Mouse (Mus musculus) liver, embryonic 13.5 days (tissue): ENCODE measurements around the gene Strn3. TPM values are rescaled to one million over a fixed set of nuclear protein-coding genes. Genes with fewer than 3 reads are reported as not detected.

ENCODE experiments used
- ATAC-seq: fragments of 200-750 bp; cut with Nextera tagmentation; 2 replicates; pipeline ENCODE4 v1.8.0; 2017; ENCODE audit warnings: low read depth, mild to moderate bottlenecking, moderate number of reproducible peaks, moderate library complexity
- DNase-seq: peaks from one replicate; pipeline ENCODE4 v3.0.0; 2022
- H3K27ac ChIP-seq: fragments of 300-500 bp; sonication (generic); 2 replicates; pipeline ENCODE4 v1.5.1; 2015; ENCODE audit warnings: moderate library complexity, mild to moderate bottlenecking, inconsistent platforms
- H3K27me3 ChIP-seq: fragments of 300-500 bp; sonication (generic); 2 replicates; pipeline ENCODE4 v1.6.1; 2015; ENCODE audit warnings: mild to moderate bottlenecking, inconsistent platforms
- H3K36me3 ChIP-seq: fragments of 300-500 bp; sonication (generic); 2 replicates; pipeline ENCODE4 v1.6.1; 2015; ENCODE audit warnings: mild to moderate bottlenecking, inconsistent platforms
- H3K4me1 ChIP-seq: fragments of 300-500 bp; sonication (generic); replicated peaks from 2 replicates; pipeline ENCODE4 v1.6.1; 2015; ENCODE audit warnings: inconsistent platforms
- H3K4me2 ChIP-seq: fragments of 300-500 bp; sonication (generic); 2 replicates; pipeline ENCODE4 v1.6.1; 2015; ENCODE audit warnings: inconsistent platforms, mild to moderate bottlenecking, moderate library complexity
- H3K4me3 ChIP-seq: fragments of 300-500 bp; sonication (generic); replicated peaks from 2 replicates; pipeline ENCODE4 v1.5.1; 2015; ENCODE audit warnings: mild to moderate bottlenecking, inconsistent platforms
- H3K9ac ChIP-seq: fragments of 300-500 bp; sonication (generic); 2 replicates; pipeline ENCODE4 v1.6.1; 2015; ENCODE audit warnings: mild to moderate bottlenecking, inconsistent platforms
- H3K9me3 ChIP-seq: fragments of 300-500 bp; sonication (generic); replicated peaks from 2 replicates; pipeline ENCODE4 v1.6.1; 2016; ENCODE audit warnings: inconsistent platforms
- WGBS: fragments of 180-500 bp; shearing (Covaris S2); methylation state at CpG from one replicate; pipeline ENCODE4 v1.1.7; 2015; ENCODE audit not compliant: insufficient replicate concordance; 5-methylcytosine and 5-hydroxymethylcytosine counted together
- polyA plus RNA-seq: library from polyadenylated mRNA; unstranded; fragments of >200 nt; fragmentation: Nextera tagmentation; extraction: Ambion mirVana; gene quantifications from 2 replicates; pipeline ENCODE4 v1.2.1, GENCODE M21; 2015

Strn3 gene
- 13.4 and 14.5 TPM in 2 replicates for polyA plus RNA-seq

- WGBS, result under 1% methylated on average over 50 of the region's 56 CpGs
- peak within 1 kb of the TSS; percentile 100 for H3K9ac ChIP-seq
- H3K27me3 ChIP-seq, result no peaks in the 10 kb centered on the region
- H3K4me3 ChIP-seq, result peak within 1 kb of the TSS; percentile 99
- ATAC-seq (peak; percentile 92), DNase-seq (peak; percentile 96)
- peak within 1 kb of the TSS; percentile 98 for H3K27ac ChIP-seq
- H3K4me1 ChIP-seq, result peaks cover 49% of the 10 kb centered on the region
- H3K4me2 ChIP-seq, result peak within 1 kb of the TSS; percentile 84
- no peaks in the 10 kb centered on the region for H3K9me3 ChIP-seq
- H3K36me3 ChIP-seq, result no peaks in the 10 kb centered on the region
Observed at GRCm38 (mm10) chr12:51691845-51692632, at the start of gene Strn3. Gene Strn3, minus strand, starts transcription at chr12:51691897.

- WGBS, result 81% methylated on average over 1 of the region's 1 CpGs
- DNase-seq (no peak), ATAC-seq (no peak)
- Histone ChIP-seq H3K36me3 (peaks cover 12% of the 10 kb centered on the region; the same call in 1 of the 2 replicates), H3K4me3 (no peak overlapping the region), H3K9ac (no peak overlapping the region), H3K4me1 (no peaks in the 10 kb centered on the region), H3K27me3 (no peaks in the 10 kb centered on the region), H3K9me3 (no peaks in the 10 kb centered on the region), H3K4me2 (no peak overlapping the region), H3K27ac (no peak overlapping the region)
Observed at GRCm38 (mm10) chr12:51736807-51737206, 45.1 kb upstream of the Strn3 start.

DNA sequence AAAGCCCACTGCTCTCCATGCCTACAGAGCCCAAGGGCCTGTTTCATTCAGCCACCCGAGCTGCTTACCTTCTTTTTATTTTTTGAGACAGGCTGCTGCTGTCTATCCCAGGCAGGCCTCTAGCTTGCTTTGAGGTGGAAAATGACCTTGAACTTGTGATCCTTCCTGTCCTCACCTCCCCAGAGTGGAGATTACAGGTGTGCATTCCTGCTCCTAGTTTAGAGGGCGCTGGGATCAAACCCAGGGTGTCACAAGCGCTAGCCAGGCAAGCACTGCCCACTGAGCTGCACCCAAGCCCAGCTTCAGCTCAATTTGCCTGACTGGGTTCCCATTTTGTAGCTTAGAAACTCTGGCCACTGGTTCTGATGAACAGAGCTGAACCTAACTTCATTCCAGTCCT is 44.7 kb upstream of the Strn3 start:
- Histone ChIP-seq H3K4me3 (no peak overlapping the region), H3K9ac (no peak overlapping the region), H3K4me1 (no peaks in the 10 kb centered on the region), H3K9me3 (no peaks in the 10 kb centered on the region), H3K36me3 (peaks cover 8% of the 10 kb centered on the region; the same call in 1 of the 2 replicates), H3K4me2 (no peak overlapping the region), H3K27me3 (no peaks in the 10 kb centered on the region), H3K27ac (no peak overlapping the region)
- DNase-seq (no peak), ATAC-seq (no peak)
- 62% methylated on average over 3 of the region's 3 CpGs for WGBS

DNA sequence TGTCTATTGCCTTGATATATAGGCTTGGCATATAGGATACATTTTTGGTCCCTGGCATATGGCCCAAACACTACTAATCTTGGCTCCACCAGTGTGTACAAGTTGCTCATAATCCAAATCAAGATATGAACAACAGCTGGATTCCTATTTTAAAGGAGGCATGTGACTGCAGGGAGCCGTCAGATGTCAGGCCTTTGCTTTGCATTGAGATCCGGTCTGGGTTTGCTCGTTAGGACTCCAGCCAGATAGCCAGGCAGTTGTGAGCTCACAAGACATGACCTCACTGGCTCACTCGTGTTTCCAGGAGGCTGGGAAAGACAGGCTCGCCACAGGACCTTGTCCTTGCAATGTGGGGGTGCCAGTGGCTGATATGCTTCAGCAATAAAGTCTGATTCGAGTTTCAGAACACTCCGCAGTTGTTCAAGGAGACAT is 44.2 kb upstream of the Strn3 start:
- no peak for DNase-seq
- Histone ChIP-seq H3K27ac (no peak overlapping the region), H3K4me2 (no peak overlapping the region), H3K9me3 (no peaks in the 10 kb centered on the region), H3K4me3 (no peak overlapping the region), H3K36me3 (peaks cover 3% of the 10 kb centered on the region; the same call in 1 of the 2 replicates), H3K4me1 (no peaks in the 10 kb centered on the region), H3K27me3 (no peaks in the 10 kb centered on the region), H3K9ac (no peak overlapping the region)
- 63% methylated on average over 7 of the region's 7 CpGs for WGBS
- no peak for ATAC-seq

GRCm38 (mm10) chr12:51734605-51735211 is 43.0 kb upstream of the Strn3 start:
- Histone ChIP-seq H3K27me3 (no peaks in the 10 kb centered on the region), H3K4me2 (no peak overlapping the region), H3K4me1 (no peaks in the 10 kb centered on the region), H3K9me3 (no peaks in the 10 kb centered on the region), H3K9ac (no peak overlapping the region), H3K4me3 (no peak overlapping the region), H3K27ac (no peak overlapping the region), H3K36me3 (peaks cover 3% of the 10 kb centered on the region; the same call in 1 of the 2 replicates)
- ATAC-seq, result no peak
- no peak for DNase-seq
- WGBS, result 77% methylated on average over 14 of the region's 14 CpGs

DNA sequence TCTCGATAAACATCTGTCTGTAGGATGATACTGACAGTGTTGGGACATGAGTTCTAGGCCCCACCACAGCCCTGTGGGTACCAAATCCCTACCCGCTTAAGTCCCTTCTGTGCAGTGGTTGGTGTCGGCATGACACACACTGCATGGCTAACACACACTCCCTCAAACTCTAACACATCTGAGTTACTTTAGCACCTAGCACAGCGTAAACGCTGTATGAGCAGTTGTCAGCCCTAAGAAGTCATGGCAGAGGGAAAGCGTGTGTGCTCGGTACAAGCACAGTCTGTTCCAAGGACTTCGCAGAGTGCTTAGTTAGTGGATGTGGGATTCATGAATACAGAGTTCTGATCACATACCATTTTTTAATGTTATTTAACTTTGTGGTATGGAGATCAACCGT is 38.1 kb upstream of the Strn3 start:
- H3K4me2 ChIP-seq, result no peak overlapping the region
- H3K27me3 ChIP-seq, result no peaks in the 10 kb centered on the region
- 87% methylated on average over 9 of the region's 9 CpGs for WGBS
- DNase-seq, result no peak
- peak overlapping the region; percentile 11 for H3K27ac ChIP-seq
- no peak overlapping the region for H3K9ac ChIP-seq
- no peak overlapping the region for H3K4me3 ChIP-seq
- ATAC-seq, result no peak
- H3K9me3 ChIP-seq, result no peaks in the 10 kb centered on the region
- H3K4me1 ChIP-seq, result no peaks in the 10 kb centered on the region
- peaks cover 3% of the 10 kb centered on the region; the same call in 1 of the 2 replicates for H3K36me3 ChIP-seq

GRCm38 (mm10) chr12:51729058-51729457 is 37.4 kb upstream of the Strn3 start:
- Histone ChIP-seq H3K36me3 (peaks cover 3% of the 10 kb centered on the region; the same call in 1 of the 2 replicates), H3K4me3 (no peak overlapping the region), H3K4me2 (no peak overlapping the region), H3K9ac (no peak overlapping the region), H3K9me3 (no peaks in the 10 kb centered on the region), H3K4me1 (no peaks in the 10 kb centered on the region), H3K27ac (peak overlapping the region; percentile 25; the same call in 1 of the 2 replicates), H3K27me3 (no peaks in the 10 kb centered on the region)
- ATAC-seq, result no peak
- WGBS, result 47% methylated on average over 11 of the region's 11 CpGs
- DNase-seq, result no peak

GRCm38 (mm10) chr12:51721836-51722235 is 30.1 kb upstream of the Strn3 start:
- Histone ChIP-seq H3K9me3 (no peaks in the 10 kb centered on the region), H3K4me2 (no peak overlapping the region), H3K4me1 (peaks cover 10% of the 10 kb centered on the region), H3K36me3 (peaks cover 7% of the 10 kb centered on the region; the same call in 1 of the 2 replicates), H3K4me3 (no peak overlapping the region), H3K27me3 (no peaks in the 10 kb centered on the region), H3K9ac (no peak overlapping the region), H3K27ac (no peak overlapping the region)
- no peak for ATAC-seq
- 74% methylated on average over 8 of the region's 8 CpGs for WGBS
- no peak for DNase-seq

DNA sequence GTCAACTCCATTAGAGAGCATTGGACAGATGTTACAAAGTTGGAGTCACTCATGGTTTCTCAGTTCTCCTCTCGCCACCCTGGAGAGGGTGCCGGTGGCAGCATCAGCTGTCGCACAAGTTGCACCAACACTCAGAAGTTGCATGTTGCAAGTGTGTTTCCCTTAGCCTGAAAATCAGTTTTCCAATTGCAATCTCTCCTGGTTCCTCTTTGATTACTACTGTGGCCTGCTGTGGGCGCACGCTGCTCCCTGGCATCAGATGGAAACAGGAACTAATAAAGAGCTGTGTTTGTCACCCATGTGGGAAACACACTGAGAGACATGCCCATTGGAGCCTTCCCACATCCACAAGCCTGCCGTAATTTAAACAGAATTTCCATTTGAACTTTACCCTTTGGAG is 26.9 kb upstream of the Strn3 start:
- Histone ChIP-seq H3K27me3 (no peaks in the 10 kb centered on the region), H3K27ac (no peak overlapping the region), H3K4me3 (no peak overlapping the region), H3K4me1 (peaks cover 10% of the 10 kb centered on the region), H3K4me2 (no peak overlapping the region), H3K9ac (no peak overlapping the region), H3K36me3 (peaks cover 6% of the 10 kb centered on the region; the same call in 1 of the 2 replicates), H3K9me3 (no peaks in the 10 kb centered on the region)
- ATAC-seq (no peak), DNase-seq (no peak)
- WGBS, result 67% methylated on average over 6 of the region's 6 CpGs

GRCm38 (mm10) chr12:51712685-51713084 is 21.0 kb upstream of the Strn3 start:
- 54% methylated on average over 1 of the region's 1 CpGs for WGBS
- no peak overlapping the region for H3K27ac ChIP-seq
- H3K4me3 ChIP-seq, result no peak overlapping the region
- no peaks in the 10 kb centered on the region for H3K9me3 ChIP-seq
- no peaks in the 10 kb centered on the region for H3K36me3 ChIP-seq
- no peak overlapping the region for H3K9ac ChIP-seq
- H3K4me1 ChIP-seq, result peaks cover 18% of the 10 kb centered on the region
- no peak overlapping the region for H3K4me2 ChIP-seq
- no peaks in the 10 kb centered on the region for H3K27me3 ChIP-seq
- ATAC-seq (no peak), DNase-seq (no peak)

DNA sequence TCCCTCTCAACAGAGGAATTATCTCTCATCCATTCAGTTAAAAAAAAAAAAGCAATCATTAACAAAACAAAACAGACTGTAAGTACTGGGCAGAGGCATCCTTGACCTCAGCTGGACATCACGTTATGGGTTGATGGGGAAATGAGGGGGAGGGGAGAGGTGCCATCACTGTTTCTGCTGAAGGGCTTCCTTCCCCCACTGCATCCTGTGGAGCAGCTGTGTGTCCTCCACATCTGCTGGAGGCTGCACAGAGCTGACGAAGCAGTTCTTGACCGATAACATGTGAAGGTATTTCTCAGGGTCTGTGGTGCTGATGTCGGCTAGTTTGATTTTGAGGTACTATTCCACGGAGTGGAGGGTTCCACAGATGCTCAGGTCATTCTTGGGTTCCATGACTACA is 18.5 kb upstream of the Strn3 start:
- DNase-seq, result no peak
- WGBS, result 30% methylated on average over 5 of the region's 5 CpGs
- H3K4me3 ChIP-seq, result no peak overlapping the region
- H3K27ac ChIP-seq, result no peak overlapping the region
- no peaks in the 10 kb centered on the region for H3K9me3 ChIP-seq
- no peak overlapping the region for H3K4me2 ChIP-seq
- H3K9ac ChIP-seq, result no peak overlapping the region
- H3K36me3 ChIP-seq, result no peaks in the 10 kb centered on the region
- no peaks in the 10 kb centered on the region for H3K27me3 ChIP-seq
- ATAC-seq, result 0 out of 2 replicates have a peak, but pooled peaks have one; percentile 39
- H3K4me1 ChIP-seq, result peaks cover 25% of the 10 kb centered on the region
